Mouse (Mus musculus) 3T3-L1 (cell line): ENCODE results near the gene Spr.
"Not testable (repeated sequence)": the region's sequence is repeated elsewhere in the genome, so short reads cannot be mapped to it uniquely, and the experiment has no call there.

Experiments used
- DNase-seq: peaks from one replicate; pipeline ENCODE4 v3.0.0-alpha.2; 2015; ENCODE audit warnings: low read depth, low spot score

Spr gene

DNA sequence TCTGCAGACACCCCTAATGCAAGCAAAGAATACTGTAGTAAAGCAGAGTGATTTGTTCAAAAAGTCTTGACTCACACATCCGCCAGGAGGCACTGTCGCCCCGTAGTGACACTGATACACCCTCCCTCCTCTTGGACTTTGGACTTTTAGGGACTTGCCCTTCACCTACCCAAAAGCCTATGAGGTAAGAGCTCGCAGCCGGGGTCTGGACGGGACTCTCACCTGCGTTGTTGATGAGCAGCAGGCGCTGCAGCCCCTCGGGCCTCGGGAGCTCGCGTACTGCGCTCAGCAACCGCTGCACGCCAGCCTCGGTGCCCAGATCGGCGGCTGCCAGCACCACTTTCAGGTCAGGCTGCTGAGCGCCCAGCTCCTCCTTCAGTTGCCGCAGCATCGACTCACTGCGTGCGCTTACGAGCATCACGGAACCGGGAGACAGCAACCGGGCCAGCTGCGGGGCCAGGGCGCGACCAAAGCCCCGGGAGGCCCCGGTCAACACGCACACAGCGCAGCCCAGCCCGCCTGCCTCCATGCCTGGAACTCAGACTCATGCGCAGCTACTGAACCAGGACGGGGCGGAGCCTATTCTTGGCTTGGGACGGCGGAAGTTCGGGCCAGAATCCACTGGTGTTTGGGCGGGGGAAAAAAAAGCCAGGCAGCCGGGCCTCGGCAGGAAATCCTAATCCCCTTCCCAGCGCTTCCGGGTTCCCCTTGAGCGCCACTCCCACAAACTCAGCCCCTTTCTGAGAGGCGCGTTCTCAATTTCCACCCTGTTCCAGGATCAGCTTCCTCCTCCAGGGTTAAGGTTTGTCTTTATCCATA lies at the start of gene Spr:
Gene Spr (minus strand): TSS at position 550 of the 819 bp plus-strand sequence.
- peak; percentile 99 for DNase-seq

DNA sequence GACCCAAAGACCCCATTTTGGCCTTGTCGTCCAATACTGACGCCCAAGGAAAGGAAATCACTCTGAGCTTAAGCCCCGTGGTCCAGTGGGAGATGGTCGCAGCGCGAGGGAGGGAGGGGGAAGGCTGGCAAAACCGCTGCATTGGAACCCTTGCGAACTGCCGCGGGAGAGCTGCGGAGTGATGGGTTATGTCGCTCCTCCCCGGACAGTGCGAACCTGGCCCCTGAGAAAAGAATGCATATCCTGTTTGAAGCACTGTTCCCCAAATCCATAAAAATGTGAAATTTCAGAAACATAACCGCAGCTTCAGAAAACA lies 49.1 kb upstream of the Spr start:
- DNase-seq = no peak

DNA sequence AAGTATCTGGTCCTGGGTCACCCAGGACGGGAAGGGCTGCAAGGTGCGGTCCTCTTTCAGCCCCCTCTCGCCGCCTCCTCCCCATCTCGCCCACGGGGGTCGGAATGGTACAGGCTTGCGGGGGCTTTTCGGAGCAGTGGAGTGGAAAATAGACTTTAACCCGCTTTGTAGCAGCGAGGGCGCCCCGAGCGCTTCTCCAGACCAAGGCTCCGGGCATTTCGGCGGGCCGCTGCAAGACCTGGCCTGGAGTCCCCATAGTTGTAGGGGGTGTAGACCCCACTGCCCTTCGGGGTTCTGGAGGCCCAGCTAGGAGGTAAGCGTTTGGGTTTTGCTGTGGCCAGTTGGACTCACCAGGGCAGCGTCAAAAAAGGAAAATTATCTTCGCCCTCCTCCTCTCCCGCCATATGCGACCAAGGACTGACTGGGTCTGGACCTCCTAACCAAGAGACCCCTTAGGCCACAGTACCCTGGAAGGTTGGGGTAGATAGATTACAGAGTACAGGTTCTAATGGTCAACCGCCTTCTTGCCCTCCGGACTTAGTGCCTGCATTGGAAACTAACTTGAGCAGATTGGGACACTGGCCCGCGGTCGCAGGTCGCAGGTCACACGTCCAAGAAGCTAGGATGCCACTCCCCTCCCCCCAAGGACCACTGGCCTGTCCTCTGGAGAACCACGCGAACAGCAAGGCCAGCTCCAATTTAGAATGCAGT lies 48.6 kb upstream of the Spr start:
- no peak for DNase-seq

DNA sequence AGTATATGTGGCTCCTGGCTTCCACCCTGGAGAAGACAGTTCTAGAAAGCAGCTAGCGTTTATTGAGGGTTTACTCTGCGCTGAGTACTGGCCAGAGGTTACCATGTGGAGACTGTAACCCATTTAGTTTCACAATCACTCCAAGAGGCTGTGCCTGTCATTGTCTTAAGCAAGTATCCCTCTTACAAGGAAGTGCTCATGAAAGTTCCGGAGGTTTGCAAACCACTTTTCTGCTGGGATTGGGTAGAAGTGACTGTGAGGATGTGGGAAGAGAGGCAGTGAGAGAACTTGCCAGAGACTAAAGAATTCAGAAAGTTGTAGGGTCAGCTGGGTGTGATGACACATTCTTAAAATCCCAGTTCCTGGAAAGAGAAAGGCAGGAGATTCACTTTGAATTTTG lies 46.4 kb upstream of the Spr start:
- DNase-seq = peak; percentile 7

DNA sequence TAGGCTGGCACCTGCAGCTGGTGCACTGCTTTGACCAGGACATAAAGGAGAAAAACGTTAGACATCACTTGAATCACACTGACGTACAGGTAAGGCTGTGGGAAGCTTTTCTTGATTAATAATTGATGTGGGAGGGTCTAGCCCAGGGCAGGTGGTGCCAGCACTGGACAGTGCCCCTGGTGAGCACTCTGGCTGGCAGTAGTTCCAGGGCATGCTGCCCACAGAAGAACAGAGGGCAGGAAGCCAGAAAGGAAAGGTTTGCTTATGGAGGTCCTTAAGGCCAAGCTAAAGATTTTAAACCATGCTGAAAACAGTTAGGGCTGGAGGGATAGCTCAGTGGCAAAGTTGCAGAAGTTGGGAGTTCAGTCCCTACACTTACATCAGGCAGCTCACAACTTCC lies 42.5 kb upstream of the Spr start:
- no peak for DNase-seq

DNA sequence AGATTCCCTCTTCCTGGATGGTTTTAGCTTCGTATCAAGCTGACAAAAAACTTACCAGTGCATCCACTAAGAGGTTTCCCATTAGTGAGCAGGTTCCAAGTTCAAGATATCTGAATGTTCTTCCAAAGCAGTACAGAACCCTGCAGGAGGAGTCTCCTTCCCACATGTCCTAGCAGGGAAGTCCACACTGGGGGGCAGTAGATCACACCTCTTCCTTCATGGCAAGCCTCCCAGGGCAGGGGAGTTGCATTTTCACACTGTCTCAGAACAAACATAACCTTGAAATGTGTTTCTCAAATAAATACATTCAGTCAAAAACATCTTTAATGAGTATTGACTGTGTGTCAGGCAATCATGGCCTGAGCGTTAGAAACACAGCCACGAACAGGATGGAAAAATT lies 42.0 kb upstream of the Spr start:
- DNase-seq = peak; percentile 10

DNA sequence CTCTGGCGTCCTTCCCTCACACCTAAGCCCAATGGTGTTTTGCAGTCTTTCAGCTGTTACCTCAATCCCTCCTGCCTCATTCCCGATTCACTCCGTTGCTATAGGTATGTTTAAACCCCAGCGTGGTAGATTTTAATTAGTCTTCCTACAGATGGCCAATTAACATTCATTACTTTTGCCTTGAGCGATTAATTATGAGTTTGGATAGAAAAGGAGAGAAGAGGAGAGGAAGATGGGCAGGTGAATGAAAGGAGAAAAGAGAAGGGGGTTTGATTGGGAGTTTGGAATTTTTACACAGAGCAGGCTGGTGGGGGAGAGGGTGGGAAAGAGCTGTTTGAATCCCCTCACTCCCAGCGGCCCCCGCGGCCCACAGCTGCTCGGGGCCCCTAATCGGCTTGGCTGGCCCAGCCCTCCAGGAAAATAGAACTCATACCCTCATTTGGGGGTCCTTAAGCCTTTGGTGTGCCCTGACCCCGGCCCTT lies 27.9 kb upstream of the Spr start:
- no peak for DNase-seq

DNA sequence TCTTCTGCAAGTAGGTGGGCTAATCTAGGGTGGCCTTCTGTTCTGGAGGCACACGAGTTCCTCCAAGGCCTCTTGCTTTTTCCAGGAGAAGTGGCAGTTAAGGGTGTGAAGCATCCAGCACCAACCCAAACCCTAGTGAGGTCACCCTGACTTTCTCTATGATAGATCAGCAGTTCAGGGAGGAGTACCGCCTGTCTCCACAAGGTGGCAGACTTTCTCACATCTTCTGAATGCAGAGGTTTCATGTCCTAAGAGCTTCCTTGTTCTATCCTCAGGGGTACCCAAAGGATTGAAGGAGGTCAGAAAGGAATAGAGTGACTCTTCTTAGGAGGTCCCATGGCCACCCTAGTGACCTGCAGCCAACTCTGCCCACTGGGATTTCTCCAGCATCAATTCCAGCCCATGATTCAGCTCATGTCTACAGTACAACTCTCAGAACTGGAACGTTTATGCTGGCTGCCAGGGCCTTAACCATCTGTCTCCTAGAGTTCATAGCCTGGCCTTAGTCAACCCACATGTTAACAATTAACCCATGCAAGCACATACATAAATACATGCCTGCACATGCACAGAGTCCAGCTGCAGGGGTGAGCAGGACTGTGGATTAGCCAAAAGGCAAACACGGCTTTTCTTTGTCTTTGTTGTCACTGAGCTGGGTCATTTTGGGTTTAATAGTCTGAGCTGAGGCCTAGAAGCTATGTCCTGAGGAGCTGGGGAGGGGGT lies 22.8 kb upstream of the Spr start:
- DNase-seq = peak; percentile 93

DNA sequence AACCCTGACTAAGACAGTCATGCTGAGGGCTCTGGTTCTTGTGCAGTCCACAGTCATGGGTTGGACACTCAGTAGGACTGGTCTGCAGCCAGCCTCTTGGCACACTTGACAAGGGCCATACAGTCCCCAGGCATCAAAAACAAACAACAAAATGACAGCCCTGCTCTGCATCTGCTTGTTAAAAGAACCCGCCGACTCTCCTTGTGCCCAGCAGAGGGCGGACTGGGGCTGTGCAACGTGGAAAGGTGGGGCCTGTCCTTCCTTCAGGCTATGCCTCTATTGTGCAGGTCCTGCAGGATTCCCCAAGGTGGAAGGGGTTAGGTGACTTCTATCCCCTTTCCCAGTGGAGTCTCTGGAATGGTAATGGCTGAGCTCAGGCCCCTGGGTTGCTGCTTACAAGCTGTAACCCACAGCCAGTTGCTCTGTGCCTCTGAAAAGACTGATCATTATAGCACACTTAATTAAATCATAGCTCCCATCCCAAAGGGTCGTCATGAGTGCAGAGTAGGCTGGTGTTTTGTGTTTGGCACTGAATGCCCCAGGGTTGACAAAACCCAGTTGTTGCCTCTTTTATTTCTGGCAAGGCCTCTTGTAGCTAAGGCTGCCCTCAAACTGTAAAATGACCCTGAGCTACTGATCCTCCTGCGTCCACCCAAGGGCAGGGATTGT lies 21.7 kb upstream of the Spr start:
- peak; percentile 76 for DNase-seq

DNA sequence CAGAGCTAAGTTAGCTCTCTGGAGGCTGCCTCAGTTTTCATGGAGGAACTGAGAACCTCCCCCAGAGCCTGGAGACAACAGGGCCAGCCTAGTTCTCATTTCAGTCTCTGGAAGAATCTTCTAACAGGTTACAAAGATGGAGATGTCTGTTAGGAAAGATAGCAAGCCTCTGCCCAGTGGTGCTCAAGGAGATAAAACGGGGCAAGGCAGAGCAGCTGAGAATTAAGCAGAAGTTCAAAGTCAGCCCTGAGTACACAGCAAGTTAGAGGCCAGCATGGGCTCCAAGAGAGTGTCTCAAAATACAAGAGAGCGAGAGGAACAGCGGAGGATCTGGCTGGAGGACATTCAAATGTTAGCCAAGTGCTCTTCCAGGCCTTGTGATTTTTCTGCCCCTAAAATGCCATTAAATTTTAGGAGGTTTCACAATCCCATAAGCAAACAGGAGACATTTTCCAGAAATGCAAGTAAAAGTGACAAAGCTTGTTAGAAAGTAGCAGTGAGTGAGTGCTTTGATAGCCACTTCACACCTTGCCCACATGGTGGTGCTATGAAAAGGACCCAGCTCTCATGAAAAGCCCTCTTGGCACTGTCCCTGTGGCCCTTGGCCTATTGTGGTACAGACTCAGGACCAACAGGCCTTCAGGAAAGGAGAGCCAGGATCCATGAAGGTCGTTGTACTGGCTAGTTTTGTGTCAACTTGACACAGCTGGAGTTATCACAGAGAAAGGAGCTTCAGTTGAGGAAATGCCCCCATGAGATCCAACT lies 20.7 kb upstream of the Spr start:
- peak; percentile 51 for DNase-seq

DNA sequence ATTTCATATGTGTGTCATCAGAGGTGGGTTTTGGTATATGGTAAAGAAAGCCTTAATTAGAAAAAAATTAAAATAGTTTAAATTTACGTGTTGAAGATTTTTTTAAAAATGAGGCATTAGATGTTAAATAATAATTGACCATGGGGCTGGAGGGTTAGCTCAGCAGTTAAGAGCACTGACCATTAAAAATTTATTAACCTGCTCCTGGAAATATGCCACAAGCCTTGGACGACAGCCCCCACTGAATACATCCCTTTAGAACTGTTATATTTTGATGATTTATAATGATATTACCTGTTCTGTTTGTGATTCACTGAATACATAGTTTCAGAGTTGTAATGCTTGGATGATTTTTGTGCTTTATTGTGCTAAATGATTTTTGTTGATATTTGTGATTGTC lies 19.0 kb upstream of the Spr start:
- DNase-seq = not testable (repeated sequence)

DNA sequence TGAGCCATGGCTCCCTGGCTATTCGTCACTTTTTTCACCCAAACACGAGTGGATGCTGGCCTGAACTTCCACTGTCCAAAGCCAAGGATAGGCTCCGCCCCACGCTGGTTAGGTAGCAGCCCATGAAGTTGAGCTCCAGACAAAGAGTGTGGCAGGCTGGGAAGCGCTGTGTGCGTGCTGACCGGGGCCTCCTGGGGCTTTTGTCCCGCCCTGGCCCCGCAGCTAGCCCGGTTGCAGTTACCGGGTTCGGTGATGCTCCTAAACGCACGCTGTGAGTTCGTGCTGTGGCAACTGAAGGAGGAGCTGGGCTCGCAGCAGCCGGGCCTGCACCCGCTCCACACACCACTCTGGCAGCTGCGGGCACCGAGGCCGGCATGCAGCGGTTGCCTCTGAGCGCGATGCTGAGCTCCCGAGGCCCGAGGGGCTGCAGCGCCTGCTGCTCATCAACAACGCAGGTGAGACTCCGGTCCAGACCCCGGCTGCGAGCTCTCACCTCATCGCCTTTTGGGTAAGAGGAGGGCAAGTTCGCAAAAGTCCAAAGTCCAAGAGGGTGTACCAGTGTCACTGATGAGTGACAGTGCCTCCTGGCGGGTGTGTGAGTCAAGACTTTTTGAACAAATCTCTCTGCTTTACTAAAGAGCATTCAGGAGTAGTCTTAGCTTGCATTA lies 17.4 kb upstream of the Spr start:
- peak; percentile 64 for DNase-seq

DNA sequence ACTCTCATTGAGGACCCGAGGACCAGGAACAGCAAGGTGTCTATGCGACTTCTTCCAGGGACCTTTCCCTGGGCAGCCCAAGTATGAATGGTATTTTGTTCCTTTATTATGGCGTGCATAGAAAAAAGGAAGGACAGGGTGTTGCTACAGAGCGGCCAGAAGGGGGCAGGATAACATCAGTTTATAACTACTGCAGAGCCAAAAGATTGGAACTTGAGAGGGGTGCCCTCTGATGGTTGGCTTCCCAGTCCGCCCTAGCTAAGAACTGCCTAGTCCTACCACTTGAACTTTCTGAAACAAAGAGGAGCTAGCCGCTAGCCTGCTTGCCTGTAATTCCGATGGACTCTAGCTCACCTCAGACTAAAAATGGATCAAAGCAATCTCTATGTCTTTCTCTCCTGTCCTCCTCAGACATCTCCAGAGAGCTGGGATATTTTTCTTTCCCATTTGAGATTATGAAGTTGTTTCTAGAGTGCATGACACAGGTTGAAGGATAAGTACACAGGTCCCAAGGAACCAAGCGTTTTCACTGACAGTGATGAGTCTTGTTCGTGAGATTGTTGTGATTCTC lies 16.5 kb upstream of the Spr start:
- peak; percentile 96 for DNase-seq

DNA sequence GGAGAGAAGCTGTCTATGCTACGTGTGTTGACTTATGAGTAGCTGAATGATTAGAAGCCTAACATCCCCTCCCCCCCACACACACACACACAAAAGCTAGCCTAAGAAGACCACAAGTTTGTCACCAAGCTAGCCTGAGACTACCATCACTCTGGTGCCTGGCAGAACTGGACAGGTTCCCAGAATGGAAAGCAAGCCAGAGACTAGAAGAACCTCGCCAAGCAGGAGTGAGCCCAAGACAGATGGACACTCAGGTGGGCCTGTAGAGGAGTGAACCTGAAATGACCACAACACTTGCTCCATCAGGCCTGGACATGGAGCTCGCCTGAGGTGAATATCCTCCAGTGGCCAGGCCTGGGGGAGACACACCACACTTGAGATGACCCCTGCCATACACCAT lies 12.8 kb upstream of the Spr start:
- no peak for DNase-seq

DNA sequence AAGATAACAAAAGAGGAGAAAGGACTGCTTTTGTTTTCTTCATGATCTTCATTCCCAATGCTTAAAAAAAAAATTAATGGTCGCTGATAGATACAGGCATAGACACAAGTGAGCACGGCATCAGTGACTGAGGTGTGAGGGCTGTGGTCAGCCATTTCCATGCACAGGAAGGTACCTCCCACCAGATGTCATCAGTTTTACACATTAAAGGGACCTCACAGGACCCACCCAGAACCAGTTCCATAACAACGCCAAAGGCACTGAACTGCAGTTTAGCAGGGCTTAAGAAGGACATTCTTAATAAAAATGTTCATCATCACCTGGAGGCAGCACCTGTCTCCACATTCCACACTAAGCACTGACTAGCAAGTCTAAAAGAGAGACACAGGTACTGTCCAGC lies 10.1 kb upstream of the Spr start:
- DNase-seq = no peak

DNA sequence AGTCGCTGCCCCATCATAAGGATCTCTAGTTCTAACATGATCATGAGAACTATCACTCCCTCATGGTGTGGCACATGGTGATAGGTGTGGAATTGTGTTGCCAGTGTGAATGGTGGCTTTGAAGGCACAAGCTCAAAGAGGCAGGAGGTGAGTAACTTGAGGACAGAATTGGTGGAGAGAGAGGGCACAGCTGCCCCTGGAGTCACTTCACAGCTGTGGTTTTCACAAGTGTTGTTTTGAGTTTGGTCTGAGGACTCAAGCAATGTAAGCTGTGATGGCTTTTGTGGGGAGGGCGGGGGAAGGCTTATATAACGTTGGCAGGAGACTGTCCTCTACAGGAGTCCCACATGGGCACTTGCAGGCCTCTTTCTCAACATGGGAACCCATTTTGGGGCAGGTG lies 6.9 kb upstream of the Spr start:
- no peak for DNase-seq

DNA sequence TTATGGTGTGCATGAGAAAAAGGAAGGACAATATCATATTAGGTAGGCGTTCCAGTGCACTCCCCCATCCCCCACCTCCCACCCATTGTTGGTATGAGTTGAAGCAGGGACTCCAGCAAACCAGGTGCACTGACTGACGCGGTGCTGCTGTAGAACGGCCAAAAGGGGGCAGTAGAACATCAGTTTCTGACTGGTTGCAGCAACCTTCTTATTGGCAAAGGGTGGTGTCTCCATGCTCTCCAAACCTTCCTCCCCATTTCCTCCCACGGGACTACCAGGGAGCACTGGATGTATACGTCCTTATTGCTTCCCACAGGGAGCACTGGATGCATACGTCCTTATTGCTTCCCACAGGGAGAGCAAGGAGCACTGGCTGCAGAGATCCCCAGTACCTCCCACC lies 3.4 kb upstream of the Spr start:
- DNase-seq = peak; percentile 82

DNA sequence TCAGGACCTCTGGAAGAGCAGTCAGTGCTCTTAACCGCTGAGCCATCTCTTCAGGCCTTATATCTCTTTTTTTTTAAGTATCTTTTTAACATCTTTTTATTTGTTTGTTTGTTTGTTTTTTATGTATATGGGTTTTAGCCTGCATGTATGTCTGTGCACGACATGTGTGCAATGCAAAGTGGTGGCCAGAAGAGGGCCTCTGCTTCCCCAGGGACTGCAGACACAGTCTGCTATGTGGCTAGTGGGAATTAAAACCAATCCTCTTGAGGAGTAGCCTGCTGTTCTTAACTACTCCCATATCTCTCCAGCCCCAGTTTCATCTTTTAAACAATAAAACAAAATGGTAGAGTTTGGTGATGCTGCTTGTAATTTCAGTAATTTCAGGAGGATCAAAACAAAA lies 2.0 kb upstream of the Spr start:
- DNase-seq = peak; percentile 17

DNA sequence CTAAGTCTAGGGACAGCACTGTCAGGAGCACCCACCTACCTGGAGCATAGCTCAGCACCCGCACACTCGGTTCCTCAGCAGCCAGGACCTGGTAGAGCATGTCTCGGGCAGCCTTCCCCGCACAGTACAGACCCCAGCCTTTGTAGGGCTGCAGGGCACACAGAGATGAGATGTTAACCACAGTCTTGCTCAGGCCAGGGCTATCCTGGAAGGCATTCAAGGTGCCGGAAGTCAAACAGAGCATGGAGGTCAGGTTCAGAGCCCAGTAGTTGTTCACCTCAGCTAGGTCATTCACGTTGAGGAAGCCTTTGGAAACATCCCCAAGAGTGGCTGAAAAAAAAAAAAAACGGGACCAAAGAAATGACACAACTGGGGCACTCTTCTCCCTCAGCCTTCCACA lies 782 bp downstream of the Spr start:
- DNase-seq = not testable (repeated sequence)

DNA sequence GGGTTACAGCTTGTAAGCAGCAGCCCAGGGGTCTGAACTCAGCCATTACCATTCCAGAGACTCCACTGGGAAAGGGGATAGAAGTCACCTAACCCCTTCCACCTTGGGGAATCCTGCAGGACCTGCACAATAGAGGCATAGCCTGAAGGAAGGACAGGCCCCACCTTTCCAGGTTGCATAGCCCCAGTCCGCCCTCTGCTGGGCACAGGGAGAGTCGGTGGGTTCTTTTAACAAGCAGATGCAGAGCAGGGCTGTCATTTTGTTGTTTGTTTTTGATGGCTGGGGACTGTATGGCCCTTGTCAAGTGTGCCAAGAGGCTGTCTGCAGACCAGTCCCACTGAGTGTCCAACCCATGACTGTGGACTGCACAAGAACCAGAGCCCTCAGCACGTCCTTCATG lies 4.8 kb downstream of the Spr start:
- peak; percentile 62 for DNase-seq
